Mouse (Mus musculus) gastrocnemius, postnatal 10 days (tissue): Measurements from ENCODE around the gene Zbtb7a. TPM values are rescaled to one million over a fixed set of nuclear protein-coding genes. Genes with fewer than 3 reads are reported as not detected.
A peak's percentile ranks its signal among the peaks of the same experiment; 100 is the strongest.

Experiments used
- DNase-seq: peaks from one replicate; pipeline ENCODE4 v3.0.0; 2021; ENCODE audit warnings: mixed read lengths
- microRNA-seq, 2 experiments: library from miRNA; unstranded; fragments of <30 nt; microRNA quantifications; one replicate each; pipeline ENCODE4 v1.2.0; 2021
- total RNA-seq, 2 experiments: library from RNA; stranded (reverse); gene quantifications; 2 replicates each; pipeline ENCODE4 v1.2.3; 2021

Gene Zbtb7a
- total RNA-seq, 2 experiments from 2014 or later: 29.2 to 35.9 TPM

DNA sequence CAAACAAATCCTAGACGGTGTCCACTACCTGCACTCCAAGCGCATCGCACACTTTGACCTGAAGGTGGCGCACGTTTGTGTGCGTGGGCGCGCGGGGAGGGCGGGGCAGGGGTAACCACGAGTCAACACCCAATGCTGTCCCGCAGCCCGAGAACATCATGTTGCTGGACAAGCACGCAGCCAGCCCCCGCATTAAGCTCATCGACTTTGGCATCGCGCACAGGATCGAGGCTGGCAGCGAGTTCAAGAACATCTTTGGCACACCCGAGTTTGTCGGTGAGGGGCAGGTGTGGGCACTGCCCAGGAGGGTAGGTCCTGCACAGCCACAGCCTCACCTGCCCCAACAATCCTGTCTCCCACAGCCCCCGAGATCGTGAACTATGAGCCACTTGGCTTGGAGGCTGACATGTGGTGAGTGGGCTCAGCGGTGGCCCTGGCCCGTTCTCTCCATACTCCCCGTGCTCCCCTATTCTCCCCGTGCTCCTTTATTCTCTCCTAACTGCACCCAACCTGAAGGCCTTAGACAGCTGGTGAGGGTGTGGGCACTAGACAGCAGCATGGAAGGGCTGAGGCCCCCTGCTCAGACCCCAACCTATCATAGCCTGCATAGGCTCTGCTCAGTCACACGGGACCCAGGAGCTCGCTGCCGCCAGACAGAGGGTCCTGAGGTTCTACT, 55.4 kb downstream of the Zbtb7a start:
- DNase-seq: peak; percentile 45

DNA sequence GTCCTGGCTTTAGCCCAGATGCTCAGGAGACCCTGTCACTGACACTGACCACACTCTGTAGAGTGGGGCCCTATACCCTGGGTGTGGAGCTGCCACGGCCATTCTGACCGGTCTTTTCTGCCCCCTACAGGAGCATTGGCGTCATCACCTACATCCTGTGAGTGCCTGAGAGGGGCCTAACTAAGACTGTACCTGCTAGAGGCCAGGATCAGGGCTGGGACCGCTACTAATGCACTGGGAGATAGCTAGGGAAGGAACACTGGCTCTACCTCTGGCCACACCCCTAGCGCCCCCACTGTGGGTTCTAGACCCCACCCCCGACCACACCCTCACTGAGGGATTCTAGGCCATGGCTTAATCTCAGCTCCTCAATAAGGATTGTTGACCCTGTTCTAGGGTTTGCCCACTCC, 55.9 kb downstream of the Zbtb7a start:
- DNase-seq: no peak

DNA sequence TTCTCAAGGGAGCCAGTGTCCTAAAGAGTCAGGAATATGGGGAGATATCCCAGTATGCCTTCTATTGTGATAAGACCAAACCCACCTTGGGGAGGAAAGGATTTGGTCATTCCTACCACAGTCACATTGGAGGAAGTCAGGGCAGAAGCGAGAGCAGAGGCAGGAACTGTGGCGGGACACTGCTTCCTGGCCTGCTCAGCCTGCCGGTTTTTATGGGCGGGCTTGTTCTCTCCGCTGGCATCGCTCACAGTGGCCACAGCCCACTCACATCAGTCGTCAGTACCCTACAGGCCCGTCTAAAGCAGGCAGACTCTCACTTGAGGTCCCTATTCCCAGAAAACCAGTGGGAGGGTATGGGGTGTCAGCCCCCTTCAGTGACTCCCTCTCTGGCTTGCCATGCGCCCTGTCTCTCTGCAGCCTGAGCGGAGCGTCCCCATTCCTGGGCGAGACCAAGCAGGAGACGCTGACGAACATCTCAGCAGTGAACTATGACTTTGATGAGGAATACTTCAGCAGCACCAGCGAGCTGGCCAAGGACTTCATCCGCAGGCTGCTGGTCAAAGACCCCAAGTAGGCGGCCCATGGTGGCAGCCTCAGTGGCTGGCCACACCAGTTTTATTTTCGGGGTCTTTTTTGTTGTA, 56.4 kb downstream of the Zbtb7a start:
- peak; percentile 11 for DNase-seq

DNA sequence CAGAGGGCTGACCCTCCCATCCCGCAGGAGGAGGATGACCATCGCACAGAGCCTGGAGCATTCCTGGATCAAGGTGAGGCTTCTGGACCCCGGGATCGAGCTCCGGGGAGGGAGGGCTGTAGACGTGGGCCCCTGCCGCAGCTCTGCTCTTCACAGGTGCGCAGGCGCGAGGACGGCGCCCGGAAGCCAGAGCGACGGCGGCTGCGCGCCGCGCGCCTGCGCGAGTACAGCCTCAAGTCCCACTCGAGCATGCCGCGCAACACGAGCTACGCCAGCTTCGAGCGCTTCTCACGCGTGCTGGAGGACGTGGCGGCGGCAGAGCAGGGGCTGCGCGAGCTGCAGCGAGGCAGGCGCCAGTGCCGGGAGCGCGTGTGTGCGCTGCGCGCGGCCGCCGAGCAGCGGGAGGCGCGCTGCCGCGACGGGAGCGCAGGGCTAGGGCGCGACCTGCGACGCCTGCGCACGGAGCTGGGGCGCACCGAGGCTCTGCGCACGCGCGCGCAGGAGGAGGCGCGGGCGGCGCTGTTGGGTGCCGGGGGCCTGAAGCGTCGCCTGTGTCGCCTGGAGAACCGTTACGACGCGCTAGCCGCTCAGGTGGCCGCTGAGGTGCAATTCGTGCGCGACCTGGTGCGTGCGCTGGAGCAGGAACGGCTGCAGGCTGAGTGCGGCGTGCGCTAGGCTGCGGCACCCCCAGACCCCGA, 57.4 kb downstream of the Zbtb7a start:
- DNase-seq: peak; percentile 81

DNA sequence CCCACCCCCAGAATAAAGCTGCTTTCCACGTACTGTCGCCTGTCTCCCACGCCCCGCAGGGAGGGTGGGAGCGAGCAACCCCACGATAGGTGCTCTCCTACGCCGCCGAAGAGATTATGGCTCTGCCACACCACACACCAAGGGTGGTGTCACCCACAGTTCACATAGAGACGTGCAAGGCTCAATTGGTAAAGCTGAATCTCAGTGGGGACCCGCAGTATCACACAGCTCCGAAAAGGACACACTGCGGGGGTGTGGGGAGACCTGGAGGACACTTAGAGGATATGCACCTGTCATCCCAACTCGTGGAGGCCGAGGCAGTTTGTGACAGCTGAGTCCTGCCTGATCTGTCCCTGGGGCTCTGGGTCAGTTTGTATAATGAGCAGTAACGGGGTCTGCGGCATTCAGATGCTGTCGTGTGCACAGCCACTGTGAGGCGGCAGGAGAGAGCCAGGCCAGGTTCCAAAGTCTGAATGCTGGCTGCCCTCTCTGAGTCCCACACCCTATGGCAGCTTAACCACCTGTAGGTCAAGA, 58.0 kb downstream of the Zbtb7a start:
- peak; percentile 42 for DNase-seq

DNA sequence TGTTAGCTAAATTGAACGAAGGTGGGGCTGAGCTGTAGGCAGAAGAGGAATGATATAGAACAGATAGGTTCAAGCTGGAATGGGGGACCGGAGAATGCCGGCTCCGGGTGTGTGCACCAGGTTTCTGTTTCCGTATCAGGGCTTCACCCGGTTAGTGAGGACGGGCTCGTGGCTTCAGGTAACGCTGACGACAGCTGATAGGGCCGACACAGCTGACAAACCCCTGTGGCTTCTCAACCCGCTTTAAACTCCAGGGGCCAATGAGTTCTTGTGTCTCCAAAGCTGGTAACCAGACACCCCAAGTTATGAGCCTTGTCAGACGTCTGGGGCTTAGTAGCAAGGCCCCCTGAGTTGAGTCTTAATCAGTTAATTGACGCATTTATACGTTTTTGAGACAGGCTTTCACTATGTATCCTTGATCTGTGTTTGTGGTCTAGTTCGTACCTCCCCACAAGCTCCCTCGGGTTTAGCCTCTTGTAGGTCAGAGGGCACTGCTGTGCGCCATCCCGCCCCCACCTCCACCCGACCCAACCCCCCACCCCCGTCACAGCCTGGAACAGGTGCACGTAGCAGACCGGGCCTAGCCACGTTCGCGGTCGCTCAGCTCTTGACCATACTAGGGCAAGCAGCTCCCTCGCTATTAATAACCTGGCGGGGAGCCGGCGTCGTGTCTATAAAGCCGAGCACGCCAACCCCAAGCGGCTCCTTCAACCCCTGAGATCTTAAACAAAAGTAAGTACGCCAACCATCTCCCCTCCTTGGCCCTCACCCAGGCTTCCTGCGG, 59.2 kb downstream of the Zbtb7a start:
- DNase-seq: peak; percentile 73

DNA sequence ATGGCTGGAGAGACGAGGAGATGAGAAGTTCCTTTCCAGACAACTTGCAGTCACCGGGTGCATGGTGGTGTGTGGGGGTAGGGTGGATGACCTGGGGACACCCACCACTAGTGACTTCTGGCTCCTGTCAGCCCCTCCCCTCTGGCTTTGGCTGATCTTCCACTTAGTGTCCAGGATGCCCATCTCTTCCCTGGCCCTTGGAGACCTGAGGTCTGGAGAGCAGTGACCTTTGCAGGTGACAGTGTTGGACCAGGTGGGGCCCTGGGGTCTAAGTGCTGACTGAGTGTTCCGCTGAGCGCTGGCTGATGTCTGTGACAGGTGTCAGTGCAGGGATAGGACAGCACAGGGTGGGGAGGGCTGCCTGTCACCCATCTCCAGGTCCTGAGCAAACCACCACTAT, 60.3 kb downstream of the Zbtb7a start:
- no peak for DNase-seq

DNA sequence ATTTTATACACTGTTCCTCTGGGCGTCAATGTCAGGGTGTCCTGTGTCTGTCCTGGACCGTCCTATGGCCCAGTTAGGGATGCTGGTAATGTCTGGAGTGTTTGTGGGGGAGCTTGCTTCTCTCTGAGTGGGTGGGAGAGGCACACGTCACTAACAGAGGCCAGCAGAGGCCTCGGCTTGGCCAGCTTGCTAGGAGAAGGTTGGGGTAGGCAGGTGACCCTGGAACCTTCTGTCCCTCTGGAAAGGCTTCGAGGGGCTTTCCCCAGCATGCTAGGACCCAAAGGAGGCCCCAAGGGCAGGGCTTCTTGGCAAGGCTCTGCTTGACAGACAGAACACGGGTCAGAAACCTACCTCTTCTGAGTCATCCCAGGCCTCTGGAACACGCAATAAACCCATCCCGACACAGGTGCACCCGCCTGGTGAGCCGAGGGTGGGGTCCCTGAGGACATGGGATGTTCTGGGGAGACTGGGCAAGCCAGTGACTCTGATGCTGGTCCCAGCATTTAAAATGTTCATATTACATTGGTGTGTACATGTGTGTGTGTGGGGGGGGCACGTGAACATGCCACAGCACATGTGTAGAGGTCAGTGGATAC, 61.5 kb downstream of the Zbtb7a start:
- no peak for DNase-seq

DNA sequence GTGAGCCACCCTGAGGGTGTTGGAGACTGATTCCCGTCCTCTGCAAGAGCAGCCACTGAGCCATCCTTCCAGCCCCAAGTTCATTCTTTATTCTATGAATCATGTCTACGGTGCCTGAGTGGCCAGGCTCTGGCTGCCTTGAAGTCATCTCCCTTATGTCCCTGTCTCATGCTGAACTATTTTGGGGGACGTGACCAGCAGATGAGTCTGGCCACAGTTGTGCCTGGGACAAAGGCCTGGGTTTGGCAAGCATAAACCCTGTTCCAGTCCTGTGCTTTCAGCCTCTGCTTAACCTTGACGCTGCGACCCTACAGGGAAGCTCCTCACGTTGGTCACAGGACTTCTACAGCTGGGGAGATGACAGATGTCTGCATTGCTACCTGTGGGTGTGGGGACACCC, 62.3 kb downstream of the Zbtb7a start:
- DNase-seq: no peak

DNA sequence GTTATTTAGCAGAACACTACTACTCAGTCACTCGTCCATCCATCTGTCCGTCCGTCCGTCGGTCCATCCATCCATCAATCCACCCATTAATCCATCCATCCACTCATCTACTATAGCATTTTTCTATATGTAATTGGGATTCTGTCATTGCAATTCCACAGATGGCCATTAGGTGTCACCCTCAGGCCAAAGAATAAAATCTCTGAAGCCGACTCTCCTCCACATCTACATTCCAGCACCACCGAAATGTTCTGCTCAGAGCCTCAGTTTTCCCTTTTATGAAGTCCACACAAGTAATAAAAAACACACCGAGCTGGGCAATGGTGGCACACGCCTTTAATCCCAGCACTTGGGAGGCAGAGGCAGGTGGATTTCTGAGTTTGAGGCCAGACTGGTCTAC, 63.2 kb downstream of the Zbtb7a start:
- no peak for DNase-seq

DNA sequence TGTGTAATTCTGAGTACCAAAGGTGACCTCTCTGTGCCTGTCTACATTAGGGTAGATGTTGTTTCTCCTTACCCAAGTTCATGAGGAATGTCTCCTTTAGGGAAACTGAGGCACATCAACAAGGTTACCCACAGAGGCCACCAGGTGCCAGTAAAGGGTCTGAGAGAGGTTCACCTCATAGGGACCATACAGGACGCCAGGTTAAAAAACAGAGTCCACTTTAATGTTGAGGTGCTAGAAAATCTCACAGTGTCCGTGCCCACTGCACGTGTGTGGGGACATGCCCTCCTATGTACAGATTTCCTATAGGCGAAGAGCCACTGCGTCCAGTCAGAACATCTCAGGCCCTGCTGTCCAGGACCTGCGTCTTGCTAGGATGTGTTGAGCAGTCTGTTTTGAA, 64.0 kb downstream of the Zbtb7a start:
- DNase-seq: no peak

DNA sequence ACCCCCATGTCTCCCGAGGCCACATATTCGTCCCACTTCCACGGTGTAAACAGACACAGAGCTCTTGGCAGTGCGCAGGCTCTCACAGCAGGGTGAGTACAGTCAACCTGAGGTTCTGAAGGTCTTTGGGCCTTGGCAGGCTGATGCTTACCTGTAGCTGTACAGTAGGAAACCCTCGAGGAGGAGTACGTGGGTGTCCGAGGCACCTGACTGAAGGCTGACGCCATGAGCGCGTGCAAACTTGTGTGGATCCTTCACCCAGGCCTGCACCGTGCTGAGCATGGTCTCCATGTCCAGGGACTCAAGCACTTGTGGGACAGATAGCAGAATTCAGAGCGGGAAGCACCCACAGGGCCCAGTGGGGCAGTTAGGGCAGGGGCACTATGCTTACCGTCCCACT, 65.1 kb downstream of the Zbtb7a start:
- DNase-seq: no peak

DNA sequence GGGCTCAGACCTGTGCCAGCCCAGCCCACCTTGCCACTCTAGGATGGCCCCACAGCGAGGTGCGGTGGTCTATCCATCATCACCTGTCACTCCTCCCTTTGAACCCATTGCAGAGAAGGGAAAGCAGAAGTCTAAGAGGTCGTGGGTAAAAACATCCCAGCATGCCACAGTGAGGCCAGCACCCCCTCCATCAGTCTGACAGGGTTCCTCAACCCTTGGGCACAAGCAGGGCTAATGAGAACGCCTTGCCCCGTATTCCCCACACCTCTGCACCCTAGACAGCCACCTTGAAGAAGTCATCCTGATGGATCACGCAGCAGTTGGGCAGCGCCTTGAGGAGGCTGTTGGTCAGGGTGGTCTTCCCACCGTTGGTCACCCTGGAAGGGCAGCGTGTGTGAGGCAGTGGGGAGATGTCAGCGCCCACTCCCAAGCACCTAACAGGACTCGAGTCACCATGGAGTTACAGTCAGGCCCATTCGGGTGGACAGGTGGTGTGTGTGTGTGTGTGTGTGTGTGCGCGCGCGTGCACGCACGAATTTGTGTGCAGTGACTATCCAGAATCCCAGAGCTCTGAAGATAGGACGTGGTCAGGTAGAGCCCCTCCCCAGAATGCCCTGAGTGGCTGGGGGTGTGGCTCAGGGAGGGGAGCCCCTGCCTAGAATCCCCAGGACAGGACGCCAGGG, 65.7 kb downstream of the Zbtb7a start:
- no peak for DNase-seq

DNA sequence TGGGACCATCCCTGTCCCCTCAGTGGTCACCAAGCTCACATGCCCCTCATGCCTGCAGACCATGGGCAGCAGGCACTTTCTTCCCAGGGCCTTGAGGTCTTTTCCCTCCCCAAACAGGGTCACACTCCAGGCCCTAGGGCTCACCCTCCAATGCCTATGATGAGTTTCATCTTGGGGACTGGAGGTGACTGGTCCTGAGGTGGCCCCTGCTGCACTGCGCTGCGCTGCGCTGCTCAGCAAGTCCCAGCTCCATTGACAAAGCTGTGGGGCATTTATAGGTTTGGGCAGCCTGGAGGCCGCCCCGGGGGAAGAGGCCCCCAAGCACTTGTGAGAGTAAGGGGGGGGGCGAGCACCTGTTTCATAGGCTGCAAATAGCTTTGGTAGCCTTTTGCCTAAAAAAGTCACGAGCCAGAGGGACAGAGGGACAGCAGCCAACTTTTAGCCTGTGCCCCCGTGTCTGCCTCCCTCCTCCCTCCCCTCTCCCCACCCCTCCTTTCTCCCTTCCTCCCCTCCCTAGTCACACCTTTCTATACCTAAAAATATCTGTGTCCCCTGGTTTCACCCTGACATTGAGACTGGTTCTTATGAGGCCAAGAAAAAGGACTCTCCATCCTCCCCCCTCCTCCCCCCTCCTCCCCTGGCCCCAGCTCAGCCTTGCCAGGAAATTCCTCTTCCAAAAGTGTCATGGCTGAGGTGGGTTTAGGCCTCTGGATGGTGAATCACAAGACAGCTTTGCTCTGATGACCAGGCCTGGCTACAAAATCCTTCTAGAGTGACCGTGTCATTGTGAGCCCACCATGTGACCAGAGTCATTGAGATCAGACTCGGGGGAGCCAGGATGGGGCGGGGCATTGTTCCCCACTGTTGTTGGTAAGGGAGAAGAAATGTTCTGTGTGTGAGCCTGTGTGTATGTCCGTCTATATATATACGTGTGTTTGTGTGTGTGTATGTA, 67.1 kb downstream of the Zbtb7a start, which contains the start of gene Nmrk2:
Gene Nmrk2, minus strand, starts transcription at position 245 of the 952 bp plus-strand sequence.
- peak; percentile 56 for DNase-seq

Small RNA genes lying within 50 kb of the gene (microRNA-seq; reads per million reads assigned to microRNA genes)
- gene Mir5615-1 (0 reads per million in 2 experiments), gene Mir5615-2 (0 reads per million in 2 experiments)

Other genes with a start within 250 kb of the Zbtb7a start
- gene Timm13, start 234.3 kb upstream of the Zbtb7a start, total RNA-seq: 100 to 1,000 TPM; 113 to 127 TPM
- 10 to 100 TPM; 24.0 to 28.1 TPM for gene Lmnb2, start 217.0 kb upstream of the Zbtb7a start, total RNA-seq
- 10 to 100 TPM in 1 of 2 experiments, 1 to 10 TPM in 1; 9.0 to 15.9 TPM for gene Gadd45b, start 205.1 kb upstream of the Zbtb7a start, total RNA-seq
- 1 to 10 TPM; 1.7 to 2.0 TPM for gene Gng7, start 120.3 kb upstream of the Zbtb7a start, total RNA-seq
- gene Diras1, start 109.6 kb upstream of the Zbtb7a start, total RNA-seq: under 1 TPM; 0.27 to 0.87 TPM
- 10 to 100 TPM; 11.5 to 13.3 TPM for gene Slc39a3, start 97.8 kb upstream of the Zbtb7a start, total RNA-seq
- 10 to 100 TPM; 82.2 to 84.4 TPM for gene Sgta, start 75.0 kb upstream of the Zbtb7a start, total RNA-seq
- 10 to 100 TPM; 26.4 to 27.1 TPM for gene Thop1, start 65.2 kb upstream of the Zbtb7a start, total RNA-seq
- gene Creb3l3, start 36.3 kb upstream of the Zbtb7a start, total RNA-seq: 1 to 10 TPM in 1 of 2 experiments, under 1 TPM in 1; 0.87 to 2.1 TPM
- gene Map2k2, start 29.3 kb upstream of the Zbtb7a start, total RNA-seq: 100 to 1,000 TPM; 170 to 177 TPM
- gene Pias4, start 32.7 kb downstream of the Zbtb7a start, total RNA-seq: 10 to 100 TPM; 10.7 to 13.8 TPM
- 1,000 to 10,000 TPM in 1 of 2 experiments, 100 to 1,000 TPM in 1; 974 to 1,018 TPM for gene Eef2, start 41.4 kb downstream of the Zbtb7a start, total RNA-seq
- 10 to 100 TPM; 29.8 to 30.4 TPM for gene Dapk3, start 47.8 kb downstream of the Zbtb7a start, total RNA-seq
- not detected for gene 4930442H23Rik, start 48.6 kb downstream of the Zbtb7a start, total RNA-seq
- 1 to 10 TPM; 1.7 to 1.8 TPM for gene Nmrk2, start 66.8 kb downstream of the Zbtb7a start, total RNA-seq
- under 1 TPM; 0.40 to 0.43 TPM for gene Atcay, start 95.6 kb downstream of the Zbtb7a start, total RNA-seq
- 1 to 10 TPM; 2.1 to 3.5 TPM for gene Zfr2, start 97.9 kb downstream of the Zbtb7a start, total RNA-seq
- gene Matk, start 117.7 kb downstream of the Zbtb7a start, total RNA-seq: 1 to 10 TPM in 1 of 2 experiments, under 1 TPM in 1; 0.70 to 1.3 TPM
- 100 to 1,000 TPM in 1 of 2 experiments, 10 to 100 TPM in 1; 93.7 to 108 TPM for gene Mrpl54, start 131.7 kb downstream of the Zbtb7a start, total RNA-seq
- 10 to 100 TPM; 61.6 to 63.5 TPM for gene Apba3, start 131.7 kb downstream of the Zbtb7a start, total RNA-seq
- gene Tjp3, start 156.4 kb downstream of the Zbtb7a start, total RNA-seq: under 1 TPM; 0.14 to 0.36 TPM
- gene Pip5k1c, start 157.7 kb downstream of the Zbtb7a start, total RNA-seq: 10 to 100 TPM; 24.0 to 30.8 TPM
- gene Cactin, start 185.9 kb downstream of the Zbtb7a start, total RNA-seq: 10 to 100 TPM; 11.0 to 14.5 TPM
- gene Tbxa2r, start 193.5 kb downstream of the Zbtb7a start, total RNA-seq: 1 to 10 TPM; 2.3 to 3.8 TPM
- 1 to 10 TPM in 1 of 2 experiments, under 1 TPM in 1; 0.96 to 1.3 TPM for gene Gipc3, start 208.0 kb downstream of the Zbtb7a start, total RNA-seq
- gene Hmg20b, start 215.3 kb downstream of the Zbtb7a start, total RNA-seq: 10 to 100 TPM; 26.8 to 41.9 TPM
- gene Mfsd12, start 222.3 kb downstream of the Zbtb7a start, total RNA-seq: 1 to 10 TPM; 4.5 to 7.5 TPM
- gene 4930404N11Rik, start 230.6 kb downstream of the Zbtb7a start, total RNA-seq: 1 to 10 TPM in 1 of 2 experiments, under 1 TPM in 1; 0.85 to 1.4 TPM
- gene Fzr1, start 243.3 kb downstream of the Zbtb7a start, total RNA-seq: 10 to 100 TPM; 17.6 to 24.1 TPM
- 10 to 100 TPM; 40.3 to 46.7 TPM for gene Dohh, start 249.2 kb downstream of the Zbtb7a start, total RNA-seq
- under 1 TPM; 0.40 to 0.45 TPM for gene Gm48551, start 249.2 kb downstream of the Zbtb7a start, total RNA-seq